Mouse (Mus musculus) lung, postnatal 0 days (tissue): ENCODE measurements around the gene Crtap.

ENCODE experiments used
- CTCF ChIP-seq: IDR thresholded peaks from 2 replicates; pipeline ENCODE4 v1.5.1; 2016; ENCODE audit warnings: antibody characterized with exemption, mild to moderate bottlenecking
- EP300 ChIP-seq: IDR thresholded peaks from 2 replicates; pipeline ENCODE4 v1.6.1; 2016; ENCODE audit warnings: antibody characterized with exemption, mild to moderate bottlenecking, control low read depth

GRCm38 (mm10) chr9:114375276-114375962, 15.1 kb downstream of the Crtap start:
- TF ChIP-seq CTCF, result no peak
- TF ChIP-seq EP300, result no peak
